Mouse (Mus musculus) ES-Bruce4 (cell line): Measurements from ENCODE around the gene Oas2. TPM values are rescaled to one million over a fixed set of nuclear protein-coding genes. Genes with fewer than 3 reads are reported as not detected.

Experiments used
- H3K27ac ChIP-seq: 2 replicates; pipeline ENCODE4 v1.5.1; 2012; ENCODE audit warnings: low read length, inconsistent platforms; ENCODE audit not compliant: insufficient read depth
- H3K27me3 ChIP-seq: 2 replicates; pipeline ENCODE4 v1.6.1; 2012; ENCODE audit warnings: mild to moderate bottlenecking, low read length, inconsistent platforms; ENCODE audit not compliant: control insufficient read depth, poor library complexity, insufficient read depth, severe bottlenecking
- H3K36me3 ChIP-seq: 2 replicates; pipeline ENCODE4 v1.6.1; 2012; ENCODE audit warnings: inconsistent platforms, mild to moderate bottlenecking, low read length, moderate library complexity; ENCODE audit not compliant: control insufficient read depth, poor library complexity, insufficient read depth, severe bottlenecking
- H3K4me1 ChIP-seq: one replicate; pipeline ENCODE4 v1.8.1; 2011; ENCODE audit warnings: low read length; ENCODE audit not compliant: control insufficient read depth, insufficient read depth
- H3K4me3 ChIP-seq: 2 replicates; pipeline ENCODE4 v1.5.1; 2011; ENCODE audit warnings: low read depth, mild to moderate bottlenecking, low read length
- H3K9ac ChIP-seq: 2 replicates; pipeline ENCODE4 v1.6.1; 2012; ENCODE audit warnings: low read depth, mild to moderate bottlenecking, inconsistent platforms; ENCODE audit not compliant: poor library complexity, severe bottlenecking
- H3K9me3 ChIP-seq: replicated peaks from 2 replicates; pipeline ENCODE4 v1.6.1; 2012; ENCODE audit warnings: mild to moderate bottlenecking, low read length, inconsistent platforms; ENCODE audit not compliant: control insufficient read depth, poor library complexity, insufficient read depth, severe bottlenecking
- CTCF ChIP-seq: IDR thresholded peaks from one replicate; pipeline ENCODE4 v1.8.1; 2011; ENCODE audit warnings: low read depth, low read length
- EP300 ChIP-seq: IDR thresholded peaks from 2 replicates; pipeline ENCODE4 v1.6.1; 2011; ENCODE audit warnings: low read depth, low read length; ENCODE audit not compliant: insufficient read depth
- POLR2A ChIP-seq: IDR thresholded peaks from one replicate; pipeline ENCODE4 v1.8.1; 2011; ENCODE audit warnings: low read length; ENCODE audit not compliant: insufficient read depth
- polyA plus RNA-seq: library from polyadenylated mRNA; stranded (reverse); fragments of >200 nt; gene quantifications from 2 replicates; pipeline ENCODE4 v1.2.4, GENCODE M21; 2011; ENCODE audit warnings: low read depth; ENCODE audit not compliant: missing spikeins, insufficient read depth, insufficient read length

Gene Oas2
- polyA plus RNA-seq, 1 experiment: 0.76 TPM

- Histone ChIP-seq H3K27me3 (no peaks in the 10 kb centered on the region), H3K4me1 (peaks cover 15% of the 10 kb centered on the region), H3K36me3 (no peaks in the 10 kb centered on the region), H3K9ac (no peak overlapping the region), H3K27ac (no peak overlapping the region), H3K9me3 (no peaks in the 10 kb centered on the region), H3K4me3 (no peak overlapping the region)
- TF ChIP-seq POLR2A (no peak), CTCF (no peak), EP300 (no peak)
Measured at GRCm38 (mm10) chr5:120704421-120704820, 45.2 kb downstream of the Oas2 start.

- peaks cover 15% of the 10 kb centered on the region for H3K4me1 ChIP-seq
- H3K27me3 ChIP-seq: no peaks in the 10 kb centered on the region
- no peak for TF ChIP-seq CTCF
- H3K9me3 ChIP-seq: no peaks in the 10 kb centered on the region
- no peak overlapping the region for H3K4me3 ChIP-seq
- H3K9ac ChIP-seq: no peak overlapping the region
- H3K27ac ChIP-seq: no peak overlapping the region
- no peaks in the 10 kb centered on the region for H3K36me3 ChIP-seq
Measured at GRCm38 (mm10) chr5:120703660-120704059, 46.0 kb downstream of the Oas2 start.

- H3K27me3 ChIP-seq: no peaks in the 10 kb centered on the region
- H3K9ac ChIP-seq: no peak overlapping the region
- no peaks in the 10 kb centered on the region for H3K36me3 ChIP-seq
- H3K4me1 ChIP-seq: peaks cover 15% of the 10 kb centered on the region
- no peak overlapping the region for H3K27ac ChIP-seq
- H3K4me3 ChIP-seq: no peak overlapping the region
- TF ChIP-seq CTCF (no peak), POLR2A (no peak), EP300 (no peak)
- no peaks in the 10 kb centered on the region for H3K9me3 ChIP-seq
Measured at GRCm38 (mm10) chr5:120702969-120703368, 46.7 kb downstream of the Oas2 start.

GRCm38 (mm10) chr5:120702421-120702820 is 47.2 kb downstream of the Oas2 start:
- Histone ChIP-seq H3K27ac (no peak overlapping the region), H3K27me3 (no peaks in the 10 kb centered on the region)

GRCm38 (mm10) chr5:120700996-120701790 is 48.5 kb downstream of the Oas2 start:
- no peak overlapping the region for H3K9ac ChIP-seq
- H3K27me3 ChIP-seq: no peaks in the 10 kb centered on the region
- H3K4me3 ChIP-seq: no peak overlapping the region
- H3K27ac ChIP-seq: peak overlapping the region; percentile 49
- TF ChIP-seq EP300 (peak; percentile 55; the same call in 1 of the 2 replicates), CTCF (no peak)
- peaks cover 22% of the 10 kb centered on the region for H3K4me1 ChIP-seq
- no peaks in the 10 kb centered on the region for H3K9me3 ChIP-seq
- no peaks in the 10 kb centered on the region for H3K36me3 ChIP-seq

More at GRCm38 (mm10) chr5:120702421-120702820, 47.2 kb downstream of the Oas2 start:
- H3K9ac ChIP-seq: no peak overlapping the region
- TF ChIP-seq EP300 (no peak), POLR2A (no peak), CTCF (no peak)
- no peaks in the 10 kb centered on the region for H3K9me3 ChIP-seq
- peaks cover 17% of the 10 kb centered on the region for H3K4me1 ChIP-seq
- H3K4me3 ChIP-seq: no peak overlapping the region
- H3K36me3 ChIP-seq: no peaks in the 10 kb centered on the region

GRCm38 (mm10) chr5:120698801-120699391 is 50.8 kb downstream of the Oas2 start:
- no peaks in the 10 kb centered on the region for H3K9me3 ChIP-seq
- TF ChIP-seq EP300 (no peak), CTCF (no peak), POLR2A (no peak)
- no peaks in the 10 kb centered on the region for H3K27me3 ChIP-seq
- H3K4me3 ChIP-seq: no peak overlapping the region
- no peaks in the 10 kb centered on the region for H3K36me3 ChIP-seq
- peaks cover 17% of the 10 kb centered on the region for H3K4me1 ChIP-seq
- no peak overlapping the region for H3K9ac ChIP-seq
- H3K27ac ChIP-seq: no peak overlapping the region
